Mouse (Mus musculus): Measurements from ENCODE around the gene Pcp2. TPM values are rescaled to one million over a fixed set of nuclear protein-coding genes. Genes with fewer than 3 reads are reported as not detected.
A peak's percentile ranks its signal among the peaks of the same experiment; 100 is the strongest.
"Not testable (repeated sequence)": the region's sequence is repeated elsewhere in the genome, so short reads cannot be mapped to it uniquely, and the experiment has no call there.

Gene Pcp2
- total RNA-seq, 4 experiments from 2014 or later = not detected

- DNase-seq = peak; percentile 99
Observed at GRCm38 (mm10) chr8:3621199-3621970, 4.0 kb downstream of the Pcp2 start, which contains the start of the genes Xab2 and Pet100. Gene Xab2 (minus strand): TSS chr8:3621316. Gene Pet100 (plus strand): TSS chr8:3621548.

DNA sequence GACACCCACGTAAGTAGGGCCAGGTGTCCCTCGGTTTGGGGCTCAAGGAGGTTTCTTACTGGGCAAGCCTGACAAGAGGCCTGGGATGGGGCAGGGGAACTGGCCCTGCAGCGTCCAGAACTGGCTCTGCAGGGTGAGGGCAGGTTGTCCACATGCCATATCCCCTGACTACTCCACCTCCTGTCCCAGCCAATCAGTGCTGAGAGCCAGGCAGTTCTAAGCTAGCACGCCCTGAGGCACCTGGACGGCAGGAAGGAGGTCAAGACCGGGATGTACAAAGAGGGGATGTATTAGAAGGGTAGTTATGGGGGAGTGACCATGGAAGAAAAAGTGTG is 15.6 kb downstream of the Pcp2 start:
- no peak for DNase-seq

DNA sequence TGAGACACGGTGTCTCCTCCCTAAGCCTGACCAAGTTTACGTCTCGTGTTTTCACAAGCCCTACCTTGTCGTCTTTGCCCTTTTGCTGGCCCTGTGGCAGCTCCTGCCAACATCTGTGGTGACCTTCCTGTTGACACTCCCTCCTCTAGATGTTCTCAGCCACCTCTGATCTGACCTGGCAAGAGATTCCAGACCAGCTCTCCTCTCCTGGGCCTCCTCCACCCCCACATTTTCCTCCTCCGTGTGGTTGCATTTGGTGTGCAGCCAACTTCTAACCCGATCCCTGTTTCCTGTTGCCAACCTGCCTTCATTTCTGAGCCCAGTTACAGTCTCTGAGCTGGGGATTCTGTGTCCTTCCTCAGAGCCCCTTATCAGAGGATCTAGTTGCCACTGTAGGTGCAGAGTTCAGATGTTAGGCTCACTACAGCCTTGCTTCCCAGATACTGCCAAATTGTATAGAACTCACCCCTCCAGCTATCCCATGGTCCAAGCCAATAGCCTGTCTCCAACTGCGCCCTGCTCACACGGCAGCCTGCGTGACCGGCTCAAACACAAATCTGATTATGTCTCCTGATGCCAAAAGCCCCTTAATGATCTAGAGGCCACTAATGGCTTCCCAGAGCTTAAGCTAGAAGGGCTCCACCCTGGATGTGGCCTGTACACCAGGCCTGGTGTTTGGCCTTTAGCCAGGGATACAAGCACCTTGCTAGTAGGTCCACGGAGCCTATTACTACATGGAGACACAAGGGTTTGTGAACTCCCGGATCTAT is 16.1 kb downstream of the Pcp2 start:
- no peak for DNase-seq

- DNase-seq = no peak
Observed at GRCm38 (mm10) chr8:3607822-3608221, 17.5 kb downstream of the Pcp2 start.

DNA sequence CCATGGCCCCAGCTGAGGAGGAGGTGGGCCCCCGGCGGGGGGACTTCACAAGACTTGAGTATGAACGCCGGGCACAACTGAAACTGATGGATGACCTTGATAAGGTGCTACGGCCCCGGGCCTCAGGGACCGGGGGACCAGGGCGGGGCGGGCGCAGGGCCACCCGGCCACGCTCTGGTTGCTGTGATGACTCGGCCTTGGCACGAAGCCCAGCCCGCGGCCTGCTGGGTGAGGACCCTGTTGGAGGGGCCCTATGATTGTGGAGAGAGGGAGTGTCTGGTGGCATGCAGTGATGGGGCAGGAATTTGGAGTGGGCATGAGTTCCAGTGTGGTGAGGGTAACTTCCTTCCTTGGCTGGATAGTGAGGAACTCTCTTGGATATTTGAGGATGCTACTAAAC is 18.8 kb downstream of the Pcp2 start:
- DNase-seq = no peak

- no peak for DNase-seq
Observed at GRCm38 (mm10) chr8:3603439-3603838, 21.9 kb downstream of the Pcp2 start.

GRCm38 (mm10) chr8:3600401-3600800 is 24.9 kb downstream of the Pcp2 start:
- DNase-seq = no peak

DNA sequence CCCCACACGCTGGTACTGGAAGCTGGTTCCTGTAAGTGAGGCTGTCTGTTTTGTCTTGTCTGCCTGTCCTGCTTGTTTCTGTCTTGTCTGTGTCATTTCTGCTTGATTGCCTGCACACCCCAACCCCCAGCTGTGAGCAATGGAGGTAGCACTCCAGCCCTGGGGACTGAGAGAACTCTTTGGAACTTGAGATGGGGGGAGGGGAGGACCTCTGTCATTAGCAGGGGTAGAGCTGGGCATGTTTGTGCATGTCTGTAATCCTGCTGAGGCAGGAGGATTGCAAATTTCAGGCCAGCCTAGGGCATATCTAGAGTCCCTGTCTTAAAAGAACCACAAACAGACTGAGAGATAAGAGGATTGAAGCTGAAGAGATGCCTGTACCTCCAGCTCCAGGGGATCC is 26.1 kb downstream of the Pcp2 start:
- no peak for DNase-seq

GRCm38 (mm10) chr8:3598054-3598453 is 27.3 kb downstream of the Pcp2 start:
- no peak for DNase-seq

GRCm38 (mm10) chr8:3594466-3594865 is 30.9 kb downstream of the Pcp2 start:
- no peak for DNase-seq

- DNase-seq = no peak
Observed at GRCm38 (mm10) chr8:3593470-3593869, 31.9 kb downstream of the Pcp2 start.

- DNase-seq = no peak
Observed at GRCm38 (mm10) chr8:3588258-3588633, 37.1 kb downstream of the Pcp2 start.

DNA sequence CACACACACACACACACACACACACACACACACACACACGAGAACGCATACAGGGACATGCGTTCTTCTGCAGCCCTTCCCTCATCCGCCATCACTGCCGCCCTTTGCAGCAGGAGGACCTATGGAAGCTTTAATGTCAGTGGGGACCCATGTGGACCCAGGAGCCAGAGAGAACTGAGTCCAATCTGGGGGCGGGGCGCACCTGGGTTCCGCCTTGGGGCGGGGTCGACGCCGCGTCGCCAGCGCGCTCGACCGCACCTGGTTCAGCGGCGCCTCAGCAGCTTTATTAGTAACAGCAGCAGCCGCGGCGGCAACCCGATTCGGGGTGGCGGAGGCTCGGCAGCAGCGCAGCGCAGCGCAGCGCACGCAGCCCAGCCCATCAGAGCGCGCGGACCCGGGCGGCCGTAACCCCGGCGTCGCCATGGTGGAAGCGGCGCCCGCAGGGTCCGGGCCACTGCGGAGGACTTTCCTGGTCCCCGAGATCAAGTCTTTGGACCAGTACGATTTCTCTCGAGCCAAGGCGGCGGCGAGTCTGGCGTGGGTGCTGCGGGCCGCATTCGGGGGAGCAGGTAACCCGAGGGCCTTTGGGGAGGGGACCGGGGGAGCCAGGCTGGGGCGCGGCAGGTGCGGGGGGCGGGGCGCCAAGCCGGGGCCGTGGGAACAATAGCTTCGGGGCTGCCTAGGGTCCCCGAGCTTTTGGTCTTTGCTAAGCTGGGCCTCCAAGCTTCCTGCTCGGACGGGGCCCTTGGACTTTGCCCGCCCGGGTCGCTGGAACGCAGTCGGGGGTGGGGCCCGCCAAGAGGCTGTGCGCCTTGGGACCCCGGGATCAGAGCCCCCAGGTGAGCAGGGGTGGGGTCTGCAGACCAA is 37.7 kb downstream of the Pcp2 start:
- DNase-seq = no peak

DNA sequence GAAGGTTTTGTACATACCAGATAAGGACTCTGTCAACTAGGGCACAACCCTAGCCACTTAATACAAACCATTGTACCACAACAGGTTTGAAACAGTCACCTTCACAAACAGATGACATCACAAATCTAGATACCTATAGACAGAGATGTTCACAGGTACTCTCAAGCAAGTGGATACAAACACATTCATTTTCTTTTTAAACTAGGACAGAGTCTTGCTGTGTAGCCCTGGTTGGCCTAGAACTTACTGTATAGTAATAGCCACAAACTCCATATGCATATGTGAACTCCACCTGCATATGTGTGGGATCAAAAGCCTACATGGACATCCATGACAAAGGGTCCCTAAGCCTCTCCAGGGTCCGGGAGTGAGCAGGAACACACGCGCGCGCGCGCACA is 38.4 kb downstream of the Pcp2 start, which contains the start of gene Camsap3:
Gene Camsap3, plus strand, starts transcription at position 301 of the 398 bp plus-strand sequence.
- no peak for DNase-seq

DNA sequence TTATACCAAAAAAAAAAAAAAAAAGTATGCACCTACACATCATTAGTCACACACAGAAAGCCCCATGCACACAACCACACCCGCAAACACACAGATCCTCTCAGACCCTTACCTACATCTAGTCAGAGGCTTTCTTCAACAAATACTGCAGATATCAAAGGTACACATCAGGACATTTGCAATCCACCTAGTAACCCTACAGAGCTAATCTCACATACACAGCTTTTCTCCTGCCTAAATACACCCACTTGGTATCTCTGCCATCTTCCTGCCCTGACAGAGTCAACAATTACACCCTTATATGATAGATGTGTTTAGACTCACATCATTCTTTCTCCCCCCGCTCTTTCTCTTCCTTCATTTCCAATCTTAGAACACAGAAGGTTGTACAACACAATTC is 38.9 kb downstream of the Pcp2 start:
- DNase-seq = no peak

- DNase-seq = not testable (repeated sequence)
Observed at GRCm38 (mm10) chr8:3581961-3582360, 43.4 kb downstream of the Pcp2 start.

DNA sequence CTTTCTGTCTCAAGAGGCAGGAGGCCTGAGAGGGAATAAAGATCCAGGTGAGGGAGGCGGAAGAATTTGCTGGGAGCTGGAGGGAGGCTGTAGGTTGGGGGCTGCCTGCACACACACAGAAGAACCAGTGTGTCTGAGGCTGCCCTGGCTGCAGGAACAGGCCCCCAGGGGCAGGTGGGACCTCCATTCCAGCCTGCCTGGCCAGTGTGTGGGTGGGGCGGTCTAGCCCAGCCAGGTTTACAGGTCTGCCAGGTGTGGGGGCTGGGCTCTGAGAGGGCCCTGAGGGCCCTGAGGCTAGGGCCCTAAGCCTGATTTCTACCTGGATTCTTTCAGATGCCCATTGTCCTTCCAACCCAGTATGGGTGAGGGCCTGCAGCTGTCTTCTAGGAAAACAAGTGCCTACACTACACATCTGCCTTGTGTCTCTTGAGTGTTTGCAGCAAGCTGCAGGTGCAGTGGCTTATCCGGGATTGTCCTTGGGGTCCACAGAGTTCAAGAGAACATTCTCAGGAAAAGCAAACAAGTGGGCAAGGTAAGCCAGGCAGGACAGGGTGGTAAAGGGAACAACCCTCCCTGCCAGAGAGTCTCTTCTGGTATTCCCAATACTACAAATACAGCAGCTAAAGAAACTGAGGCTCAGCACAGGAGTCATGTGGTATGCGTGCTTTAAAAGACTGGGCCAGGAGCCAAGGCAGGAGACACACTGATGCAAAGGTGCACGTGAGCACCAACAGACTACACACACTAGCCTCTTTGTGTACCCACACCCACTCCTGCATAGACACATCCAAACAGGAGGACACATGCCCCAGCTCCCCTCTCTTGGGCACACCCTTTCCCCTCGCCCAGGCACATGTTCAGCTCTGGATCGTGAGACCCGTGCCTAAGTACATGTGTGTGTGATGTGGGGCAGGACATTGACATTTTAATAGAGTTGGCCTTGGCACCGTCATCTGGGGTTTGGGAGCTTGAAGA is 45.7 kb downstream of the Pcp2 start:
- no peak for DNase-seq

DNA sequence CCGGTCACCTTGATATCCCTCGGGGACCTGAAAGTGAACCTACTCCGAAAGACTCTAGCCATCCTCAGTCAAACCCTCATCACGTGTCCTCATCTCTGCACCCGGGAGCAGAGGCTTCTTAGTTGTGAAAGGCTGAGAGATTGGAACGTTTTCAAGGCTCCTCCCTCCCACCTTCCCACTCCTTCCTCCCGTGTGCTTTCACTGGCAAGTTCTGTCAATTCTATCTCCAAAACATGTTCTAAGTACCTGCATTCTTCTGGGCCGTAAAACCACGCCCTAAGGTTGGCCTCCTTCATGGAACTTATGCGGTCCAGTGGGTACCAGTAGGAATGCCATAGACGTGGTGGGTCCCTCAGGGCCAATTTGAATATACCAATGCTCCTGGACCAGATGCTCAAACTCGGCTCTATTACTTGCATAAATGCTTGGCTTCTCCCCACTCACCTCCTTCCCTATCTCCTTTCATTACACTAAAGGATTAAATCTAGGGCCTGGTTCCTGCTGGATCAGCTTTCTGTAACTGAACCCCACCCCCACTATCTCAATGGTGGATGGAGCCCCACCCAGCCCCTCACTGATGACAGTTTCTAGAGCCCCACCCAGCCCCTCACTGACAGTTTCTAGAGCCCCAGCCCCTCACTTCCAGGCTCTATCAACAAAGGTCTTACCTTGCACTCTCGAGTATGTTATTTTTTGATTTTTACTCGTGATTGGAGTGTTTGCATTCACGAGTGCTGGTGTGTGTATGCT is 49.0 kb downstream of the Pcp2 start:
- no peak for DNase-seq

GRCm38 (mm10) chr8:3574546-3574945 is 50.8 kb downstream of the Pcp2 start:
- DNase-seq = no peak

Measured in adrenal gland, adult 8-10 months (tissue).